Mouse (Mus musculus) left cerebral cortex, postnatal 10 days (tissue): ENCODE data around the gene Sgk1. TPM values are rescaled to one million over a fixed set of nuclear protein-coding genes. Genes with fewer than 3 reads are reported as not detected.

Source experiments
- DNase-seq, 2 experiments: peaks; one replicate each; pipeline ENCODE4 v3.0.0; 2021 to 2022; ENCODE audit warnings: low spot score in 2 of 2, mixed read lengths in 1 of 2; ENCODE audit errors: extremely low spot score in 1 of 2
- intact Hi-C: fragments of 180-260 bp; cut with DNase I; formaldehyde crosslinking; loops from one replicate; pipeline ENCODE4 v1.15.1; 2025
- total RNA-seq, 2 experiments: library from RNA; stranded (reverse); gene quantifications; 2 replicates each; pipeline ENCODE4 v1.2.3; 2021

Gene Sgk1
- total RNA-seq, 2 experiments from 2014 or later, result 70.4 to 86.9 TPM

DNA sequence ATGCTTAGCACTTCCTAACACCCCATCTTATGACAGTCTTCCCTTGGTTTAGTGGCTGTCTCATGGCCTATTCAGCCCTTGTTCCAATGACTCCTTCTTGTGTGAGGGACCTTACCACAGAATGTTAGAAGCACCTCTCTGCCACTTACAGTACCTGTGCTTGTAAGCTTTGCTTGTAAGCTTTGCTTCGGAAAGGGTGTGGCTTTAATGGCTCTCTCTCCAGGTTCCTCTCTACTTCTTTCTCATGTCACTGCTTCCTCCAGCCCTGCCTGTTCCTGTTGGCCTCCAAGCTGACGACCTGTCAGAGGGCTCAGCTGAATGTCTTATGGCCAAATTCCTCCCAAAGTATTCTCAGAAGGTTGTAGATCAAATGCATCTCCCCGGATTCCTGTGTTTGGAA is 25.8 kb downstream of the Sgk1 start:
- intact Hi-C loops, result no loop called here
- DNase-seq, result no peak

DNA sequence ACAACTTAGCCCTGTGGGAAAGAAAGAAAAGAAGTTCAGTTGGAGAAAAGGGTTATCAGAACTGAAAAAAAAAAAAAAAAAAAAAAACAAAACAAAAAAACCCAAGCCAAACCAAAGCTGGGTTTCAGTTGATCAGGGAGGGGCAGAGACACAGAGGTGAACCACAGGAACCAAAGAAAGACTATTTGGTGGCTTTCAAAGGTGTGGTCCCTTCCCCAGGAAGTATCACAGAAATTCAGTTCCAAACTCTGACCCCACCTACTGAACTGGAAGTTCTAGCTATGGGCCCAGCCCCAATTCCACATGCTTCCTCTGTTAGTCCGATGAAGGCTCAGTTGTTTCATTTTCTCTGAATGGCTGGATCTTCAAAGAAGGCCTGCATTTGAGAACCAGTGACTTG is 26.7 kb downstream of the Sgk1 start:
- no peak for DNase-seq
- intact Hi-C loops, result no loop called here

DNA sequence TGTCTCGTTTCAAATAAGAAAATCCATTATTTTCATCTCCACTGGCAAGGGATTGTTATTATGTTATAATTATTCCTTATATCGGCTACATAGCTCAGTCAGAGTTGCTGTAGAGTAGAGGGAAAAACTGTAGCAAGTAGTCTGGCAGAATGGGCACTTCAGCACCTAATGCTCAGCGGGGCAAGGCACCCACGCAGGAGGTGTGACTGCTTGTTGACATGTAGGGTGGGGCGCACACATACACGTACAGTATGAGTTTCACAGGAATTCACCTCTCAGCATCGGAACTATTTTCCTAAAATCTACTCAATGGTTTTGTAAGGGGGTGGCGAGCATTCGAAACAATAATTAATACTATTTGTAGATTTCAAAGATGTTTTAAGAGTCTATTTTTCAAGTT is 28.4 kb downstream of the Sgk1 start:
- no peak for DNase-seq
- intact Hi-C loops, result no loop called here

DNA sequence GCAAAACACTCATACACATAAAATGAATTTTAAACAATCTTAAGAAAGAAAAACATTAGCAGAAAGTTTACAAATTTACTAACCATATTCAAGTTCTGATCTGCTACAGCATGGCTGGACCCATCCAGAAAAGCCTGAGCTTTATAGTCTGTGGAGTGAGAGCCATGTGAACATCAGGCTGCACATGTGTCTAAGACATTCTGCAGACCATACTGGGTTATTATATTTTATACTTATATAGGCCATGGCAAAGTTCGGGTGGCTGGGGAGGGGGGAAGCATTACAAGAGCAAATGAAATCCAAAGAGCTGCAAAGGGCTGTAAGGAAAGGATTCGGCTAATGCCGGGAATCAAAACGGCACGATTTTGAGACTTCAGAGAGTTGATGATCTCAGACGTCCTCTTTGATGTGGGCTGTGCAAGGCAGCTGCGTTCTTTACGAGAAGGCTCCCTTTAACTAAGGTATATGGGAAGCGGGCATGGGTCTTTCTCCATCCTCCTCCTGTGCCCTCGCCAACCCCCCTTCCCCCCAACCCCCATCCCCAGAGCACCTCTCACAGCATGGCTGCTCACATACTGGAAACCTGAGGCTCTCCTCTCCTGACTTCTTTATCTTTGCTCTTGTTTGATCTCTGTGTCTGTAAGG is 29.4 kb downstream of the Sgk1 start:
- DNase-seq, result no peak
- intact Hi-C loops, result no loop called here

DNA sequence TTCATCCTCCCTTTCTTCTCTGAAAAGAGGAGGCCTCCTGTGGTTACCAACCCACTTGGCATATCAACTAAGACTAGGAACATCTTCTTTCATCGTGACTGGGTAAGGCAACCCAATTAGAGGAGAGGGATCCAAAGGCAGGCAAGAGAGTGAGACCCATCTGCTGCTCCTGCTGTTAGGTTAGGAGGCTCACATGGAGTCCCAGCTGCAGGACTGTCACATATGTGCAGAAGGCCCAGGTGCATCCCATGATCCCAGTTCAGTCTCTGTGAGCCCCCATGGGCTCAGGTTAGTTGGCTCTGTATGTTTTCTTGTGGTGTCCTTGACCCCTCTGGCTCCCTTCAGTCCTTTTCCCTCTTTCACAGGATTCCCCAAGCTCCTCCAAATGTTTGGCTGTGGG is 32.8 kb downstream of the Sgk1 start:
- intact Hi-C loops, result no loop called here
- DNase-seq, result no peak

DNA sequence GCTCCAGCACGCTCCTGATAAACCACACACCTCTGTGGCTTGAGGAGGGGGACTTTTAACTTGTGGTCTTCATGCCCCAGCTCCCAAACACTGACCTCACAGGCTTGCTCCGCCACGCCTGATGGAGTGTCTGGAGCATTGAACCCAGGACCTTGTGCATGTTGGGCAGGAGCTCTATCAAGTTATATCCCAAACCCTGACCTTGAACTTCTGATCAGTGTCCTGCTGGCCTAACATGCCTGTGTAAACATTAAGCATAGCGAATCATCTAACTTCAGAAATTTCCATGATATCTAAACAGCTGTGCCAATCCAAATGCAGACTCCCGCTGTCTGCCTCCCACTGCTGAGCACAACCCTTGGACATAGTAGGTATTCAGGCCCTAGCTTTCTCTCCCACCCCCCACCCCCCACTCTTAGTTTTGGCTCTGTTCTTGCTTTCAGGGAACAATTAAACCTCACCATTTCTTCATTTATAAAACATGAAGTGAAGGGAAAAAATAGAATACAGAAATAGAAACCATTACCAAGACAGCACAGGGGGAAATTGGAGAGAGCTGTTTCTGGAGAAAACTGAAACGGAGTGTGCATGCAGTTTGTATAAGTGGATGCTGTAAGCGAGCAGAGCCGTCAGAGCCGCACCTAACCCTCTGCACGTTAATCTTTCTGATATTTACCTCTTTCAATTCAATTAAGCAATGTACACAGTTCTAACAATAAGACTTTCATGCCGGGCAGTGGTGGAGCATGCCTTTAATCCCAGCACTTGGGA is 34.5 kb downstream of the Sgk1 start:
- intact Hi-C loops, result no loop called here
- peak in 1 of 2 experiments; percentile 48 for DNase-seq

DNA sequence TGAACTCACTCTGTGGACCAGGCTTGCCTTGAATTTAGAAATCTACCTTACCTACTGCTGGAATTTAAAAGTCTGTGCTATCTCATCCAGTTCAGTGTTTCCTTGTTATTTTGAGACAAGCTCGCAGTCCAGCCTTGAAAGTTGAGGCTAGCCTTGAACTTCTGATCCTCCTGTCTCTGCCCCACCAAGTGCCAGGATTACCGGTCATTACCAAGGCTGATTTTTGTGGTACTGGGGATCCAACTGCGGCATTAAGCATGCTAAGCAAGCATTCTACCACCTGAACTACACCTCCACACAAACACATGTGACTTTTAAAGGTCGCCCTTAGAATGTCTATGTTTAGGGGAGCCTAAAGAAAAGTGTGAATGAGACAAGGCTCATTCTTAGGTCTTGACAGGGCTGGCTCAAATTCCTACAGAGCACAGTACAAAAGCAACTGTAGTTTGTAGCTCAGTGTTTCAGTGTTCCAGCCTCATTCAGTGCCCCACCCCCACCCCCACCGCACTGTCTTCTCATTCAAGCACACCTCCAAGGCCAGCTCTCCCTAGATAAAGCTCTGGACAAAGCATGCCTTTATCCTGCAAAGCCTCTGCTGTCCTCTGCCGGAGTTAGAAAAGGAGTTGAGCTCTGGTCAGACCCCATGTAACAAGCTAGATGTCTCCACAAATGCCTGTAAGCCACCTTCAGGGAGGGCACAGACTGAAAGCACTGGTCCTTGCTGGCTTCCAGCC is 36.2 kb downstream of the Sgk1 start:
- intact Hi-C loops, result no loop called here
- DNase-seq, result no peak

DNA sequence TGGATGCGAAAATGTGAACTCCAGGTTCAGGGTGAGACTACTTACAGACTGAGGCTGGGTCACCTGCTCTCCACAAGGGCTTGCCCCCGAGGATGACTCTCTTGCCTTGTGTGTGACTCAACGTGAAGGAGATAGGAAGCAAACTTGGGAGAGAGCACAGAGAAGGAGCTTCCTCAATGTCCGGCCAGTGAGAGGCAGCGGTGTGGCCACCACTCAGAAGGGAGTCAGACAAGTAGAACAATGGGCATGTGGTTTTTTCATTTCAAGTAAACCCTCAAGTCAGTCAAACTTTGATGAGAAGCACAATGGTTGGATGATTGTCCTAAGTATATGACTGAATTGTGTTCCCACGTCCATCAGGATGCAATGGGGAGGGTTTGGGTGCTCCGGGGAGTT is 36.8 kb downstream of the Sgk1 start:
- intact Hi-C loops, result no loop called here
- DNase-seq, result no peak

DNA sequence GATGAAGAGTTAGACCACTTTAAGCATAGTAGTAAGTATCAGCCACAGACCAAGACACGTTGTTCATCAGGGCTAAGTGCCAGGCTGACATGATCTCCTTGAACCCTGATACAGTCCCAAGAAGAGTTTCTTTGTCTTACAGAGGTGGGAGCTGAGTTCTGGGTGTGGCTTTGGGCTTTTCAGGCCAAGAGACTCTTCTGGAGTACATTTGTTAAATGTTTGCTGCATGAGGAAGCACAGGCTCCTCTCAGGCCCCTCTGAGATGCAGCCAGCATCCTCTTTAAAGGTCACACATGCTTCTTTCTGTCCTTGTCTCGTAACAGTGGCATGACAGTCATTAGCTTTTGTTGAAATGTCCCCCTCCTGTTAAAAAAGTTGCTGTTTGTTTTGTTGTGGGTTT is 38.6 kb downstream of the Sgk1 start:
- intact Hi-C loops, result no loop called here
- no peak for DNase-seq

DNA sequence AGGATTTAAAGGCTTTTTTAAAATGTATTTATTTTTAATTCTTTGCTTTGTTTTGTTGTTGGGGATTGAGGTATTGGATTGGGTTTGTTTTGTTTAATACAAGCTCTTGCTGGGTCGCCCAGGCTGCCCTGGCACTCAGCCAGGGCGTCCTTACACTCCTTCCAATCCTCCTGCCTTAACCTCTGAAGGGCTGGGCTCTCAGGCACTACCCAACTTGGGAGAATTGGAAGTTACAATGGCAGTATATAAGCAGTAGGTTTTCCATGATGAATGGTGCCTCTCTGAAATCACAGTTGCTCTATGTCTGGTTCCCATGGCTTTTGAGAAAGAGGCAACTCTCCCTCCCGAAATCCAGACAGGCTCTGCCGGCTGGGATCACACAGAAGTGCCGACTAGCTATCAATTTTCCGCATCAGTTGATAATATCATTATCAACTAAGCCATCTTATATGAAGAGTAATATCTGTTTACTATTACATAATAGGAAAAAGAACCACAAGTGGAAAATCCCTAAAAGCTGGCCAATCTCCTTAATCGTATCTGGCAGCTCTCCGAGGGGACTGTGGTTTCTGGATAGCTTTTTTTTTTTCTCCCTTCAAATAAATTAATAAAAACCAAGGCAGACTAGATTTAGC is 40.8 kb downstream of the Sgk1 start:
- peak in 1 of 2 experiments; percentile 32 for DNase-seq
- intact Hi-C loops, result no loop called here

DNA sequence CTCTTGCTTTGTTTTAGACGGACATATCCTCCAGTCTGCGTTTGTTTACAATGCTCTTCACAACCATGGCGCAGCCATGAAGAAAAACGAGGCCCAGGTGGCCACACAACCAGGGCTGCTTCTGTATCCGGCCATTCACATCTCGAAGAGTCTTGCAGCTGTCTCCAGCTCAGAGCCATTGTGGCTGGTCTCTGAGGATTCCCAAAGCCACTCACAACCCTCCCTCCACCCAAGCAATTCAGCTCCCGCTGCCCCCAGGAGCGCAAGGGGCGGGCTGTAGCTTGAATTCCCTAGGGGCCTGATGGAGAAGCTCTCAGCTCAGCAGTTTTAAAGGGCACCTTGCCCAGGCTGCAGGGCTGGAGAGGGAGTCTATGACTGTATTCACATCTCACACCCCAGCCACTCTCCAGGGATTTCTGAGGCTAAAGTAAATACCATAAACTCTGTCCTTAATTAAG is 41.5 kb downstream of the Sgk1 start:
- peak; percentile 55 to 83 for DNase-seq
- intact Hi-C loops, result no loop called here

DNA sequence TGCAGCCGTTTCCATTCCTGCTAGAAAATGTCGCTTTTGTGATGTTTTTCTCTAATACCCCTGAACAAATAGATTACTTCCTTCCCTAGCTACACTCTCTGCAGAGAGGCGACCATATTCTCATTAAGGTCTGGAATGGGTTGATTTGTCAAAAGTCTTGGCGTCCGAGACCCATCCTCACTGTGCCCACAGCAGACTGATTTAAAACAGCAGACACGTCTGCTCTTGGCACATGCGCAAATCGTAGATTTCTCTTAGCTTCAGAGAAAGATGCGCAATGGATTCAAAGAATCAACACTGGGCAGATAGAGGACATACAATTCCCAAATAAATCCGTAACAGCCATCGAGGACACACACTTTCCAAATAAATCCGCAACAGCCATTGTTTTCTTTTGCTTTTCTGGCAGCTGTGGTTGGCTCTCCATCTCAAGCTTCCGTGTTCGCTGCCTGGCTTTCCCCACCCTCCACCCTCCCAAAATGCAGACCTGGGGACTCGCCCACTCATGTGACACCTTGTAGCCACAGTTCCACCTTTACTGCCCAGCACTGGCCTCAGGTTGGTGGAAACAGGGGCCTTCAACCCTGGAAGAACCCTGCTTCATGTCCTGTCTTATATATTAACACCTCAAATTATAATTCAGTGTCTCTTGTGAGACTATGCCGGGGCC is 42.2 kb downstream of the Sgk1 start:
- intact Hi-C loops, result no loop called here
- DNase-seq, result peak; percentile 31 to 46

DNA sequence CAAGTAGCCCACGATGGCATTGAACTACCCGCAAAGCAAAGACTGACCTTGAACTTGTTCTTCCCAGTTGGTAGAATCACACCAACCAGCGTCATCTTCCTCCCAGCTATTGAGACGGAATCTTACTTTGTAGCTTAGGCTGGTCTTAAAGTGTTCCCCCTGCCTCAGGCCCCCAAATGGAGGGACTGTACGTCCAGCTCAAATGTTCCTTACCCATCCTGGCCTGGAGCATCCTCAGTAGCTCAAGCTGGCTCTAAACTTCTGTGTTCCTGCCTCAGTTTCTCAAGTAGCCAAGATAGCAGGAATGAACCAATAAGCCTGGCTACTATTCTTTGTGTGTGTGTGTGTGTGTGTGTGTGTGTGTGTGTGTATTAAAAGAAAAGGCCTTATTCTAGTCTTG is 45.0 kb downstream of the Sgk1 start:
- intact Hi-C loops, result no loop called here
- no peak for DNase-seq

DNA sequence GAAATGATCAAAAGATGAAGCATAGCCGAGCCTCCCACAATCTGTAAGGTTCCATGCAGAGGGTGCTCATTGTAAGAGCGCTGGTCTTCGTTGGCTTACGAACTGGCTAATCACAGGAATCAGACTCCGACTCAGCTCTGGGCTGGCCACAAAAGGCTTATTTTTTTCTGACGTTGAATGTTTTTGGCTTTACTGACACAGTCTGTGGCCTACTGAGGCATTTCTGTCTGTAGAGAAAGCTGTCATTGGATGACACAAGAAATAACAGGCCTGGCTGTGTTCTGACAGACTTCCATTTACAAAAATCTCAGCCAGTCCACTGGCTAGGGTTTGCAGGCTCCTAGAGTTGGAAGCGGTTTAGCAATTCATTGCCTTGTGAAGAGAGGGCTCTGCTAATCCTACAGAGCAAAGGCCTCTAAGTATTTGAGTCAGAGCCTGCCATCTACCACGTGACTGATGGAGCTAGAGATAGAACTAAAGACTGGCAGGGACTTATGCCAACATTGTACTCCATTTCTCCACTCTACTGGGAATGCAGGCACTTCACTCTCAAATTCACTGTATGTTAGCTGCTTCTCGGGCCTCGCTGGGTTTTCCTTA is 48.9 kb downstream of the Sgk1 start:
- DNase-seq, result no peak

DNA sequence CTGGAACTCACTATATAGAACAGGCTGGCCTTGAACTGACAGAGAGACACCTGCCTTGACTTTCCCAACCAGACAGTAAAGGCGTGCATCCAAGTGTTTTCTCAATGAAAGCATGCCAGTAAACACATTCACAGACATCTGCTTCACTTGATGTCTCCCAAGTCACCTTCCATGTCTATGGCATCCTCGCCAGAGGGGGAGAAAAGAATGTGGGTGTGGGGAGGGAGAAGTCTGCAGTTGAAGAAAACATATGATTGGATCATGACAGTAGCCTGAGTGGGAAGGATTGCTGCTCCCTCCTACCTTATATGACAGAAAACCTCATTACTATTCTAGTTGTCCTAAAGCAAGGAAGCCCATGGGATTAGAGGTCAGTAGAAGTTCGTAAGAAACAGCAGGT is 50.8 kb downstream of the Sgk1 start:
- no peak for DNase-seq
- intact Hi-C loops, result no loop called here

More for the DNA sequence above, 48.9 kb downstream of the Sgk1 start:
- intact Hi-C loops, result no loop called here

DNA sequence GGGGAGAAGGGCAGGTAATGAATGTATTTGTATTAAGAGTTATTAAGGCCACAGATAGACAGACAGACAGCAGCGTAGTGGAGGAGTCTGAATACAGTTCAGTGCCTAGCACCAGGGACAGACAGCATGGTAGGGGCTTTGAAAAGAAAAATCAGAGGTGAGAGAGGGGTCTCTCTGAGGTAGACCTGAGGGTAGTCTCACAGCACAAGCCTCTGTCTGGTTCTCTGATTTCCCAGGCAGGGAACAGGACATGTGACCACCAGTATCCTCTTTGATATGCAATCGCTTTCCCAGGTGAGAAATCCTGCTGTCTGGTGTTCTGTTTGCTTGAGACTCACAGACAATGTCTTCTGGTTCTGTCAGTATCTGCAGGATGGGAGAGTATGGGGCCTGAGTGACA is 52.8 kb downstream of the Sgk1 start:
- DNase-seq, result no peak
- intact Hi-C loops, result no loop called here

DNA sequence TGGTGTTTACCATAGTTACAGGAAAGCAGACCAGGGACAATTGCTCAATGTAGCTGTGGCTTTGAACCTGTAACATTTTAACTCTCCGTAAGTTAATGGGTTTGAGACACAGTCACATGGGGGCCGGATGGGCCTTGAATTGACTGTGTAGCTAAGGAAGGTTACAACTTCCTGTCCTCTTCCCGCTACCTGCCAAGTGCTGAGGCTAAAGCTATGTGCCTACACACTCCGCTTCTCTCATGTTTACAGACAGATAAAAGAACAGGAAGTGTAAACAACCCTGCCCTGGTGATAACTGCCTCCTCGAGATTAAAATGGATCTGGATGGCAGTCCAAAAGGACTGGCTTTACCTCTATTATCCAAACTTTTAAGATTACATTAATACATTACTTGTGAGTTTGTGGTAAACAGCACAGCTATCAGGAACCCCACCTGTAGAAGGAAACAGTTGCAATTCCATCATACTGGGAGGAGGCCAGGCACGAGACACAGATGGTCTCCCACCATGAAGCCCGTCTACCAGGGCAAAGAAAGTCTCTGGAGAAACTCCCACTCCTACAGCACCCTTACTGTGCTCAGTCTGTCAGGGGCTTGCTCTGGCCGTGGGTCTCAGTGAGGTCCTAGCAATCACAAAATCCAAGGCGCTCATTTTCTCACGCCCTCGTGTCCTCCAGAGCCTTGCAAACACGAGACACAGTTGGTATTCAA is 54.7 kb downstream of the Sgk1 start:
- intact Hi-C loops, result no loop called here
- DNase-seq, result no peak

DNA sequence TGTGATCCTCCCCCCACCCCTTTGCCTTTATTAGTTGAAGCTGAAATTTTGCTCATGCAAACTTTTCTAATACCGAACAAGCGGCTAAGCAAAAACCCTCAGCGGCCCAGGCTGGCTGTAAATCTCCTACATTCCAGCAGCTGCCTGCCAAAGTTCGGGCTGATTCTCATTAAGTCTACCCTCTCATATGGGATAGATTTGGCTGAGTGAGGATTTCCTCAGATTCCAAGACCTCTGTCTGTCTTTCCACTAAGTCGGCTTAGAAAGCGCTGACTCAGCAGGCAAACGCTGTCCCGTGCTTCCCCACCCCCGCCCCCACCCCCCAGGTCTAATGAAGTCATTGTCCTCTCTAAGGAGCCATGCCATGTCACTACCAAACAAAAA is 55.2 kb downstream of the Sgk1 start:
- DNase-seq, result no peak
- intact Hi-C loops, result no loop called here
